28 mouse cellular contexts compared by ENCODE assay signal in the genomic region with DNA sequence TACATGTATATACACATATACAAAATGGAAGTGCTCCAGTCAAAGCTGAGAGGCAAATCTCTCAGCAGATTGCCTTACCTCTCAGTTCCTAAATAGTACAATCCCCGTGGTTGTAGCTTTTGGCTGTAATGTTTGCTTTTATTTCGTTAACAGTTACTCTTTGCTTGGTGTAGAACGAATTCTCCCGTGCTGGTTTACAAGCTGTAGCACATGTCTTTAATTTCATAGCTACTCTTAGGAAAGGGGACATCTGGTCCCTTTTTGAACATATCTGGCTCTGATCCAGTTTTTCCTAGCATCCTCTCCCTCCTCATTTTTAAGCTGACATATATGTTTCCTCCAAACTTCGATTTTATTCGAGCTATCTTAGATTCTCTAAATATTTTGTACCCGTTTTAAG.
DNase-seq lines count a peak whose midpoint lies in the region; ATAC-seq and TF ChIP-seq lines count a peak whose summit lies in the region.
"Had no signal": no experiment of that assay in that cellular context is flagged by ENCODE, and none has a peak within 500 bp of the region (broad histone marks: within the 10 kb centered on the region; RNA-seq: fewer than 3 reads in every experiment).

No protein-coding gene starts in this region.

- H3K4me2 ChIP-seq in forebrain, embryonic 14.5 days (ENCODE audit: low read length), result no peak overlapping the region
- no peak overlapping the region for H3K4me2 ChIP-seq in forebrain, embryonic 11.5 days (ENCODE audit: low read depth, low read length, severe bottlenecking)
- no peak overlapping the region for H3K4me2 ChIP-seq in limb, embryonic 12.5 days
- H3K4me2 ChIP-seq in limb, embryonic 14.5 days (replicated peaks; ENCODE audit: low read depth, low read length, severe bottlenecking), result no peak overlapping the region
- H3K4me2 ChIP-seq: embryonic facial prominence, embryonic 13.5 days; forebrain, embryonic 12.5 days; heart, embryonic 13.5 days; hindbrain, embryonic 14.5 days had no signal

- peak; percentile 55 for DNase-seq in forebrain, embryonic 14.5 days (ENCODE audit: low spot score)
- no peak for DNase-seq in forebrain, embryonic 11.5 days (ENCODE audit: low spot score)
- DNase-seq in limb, embryonic 10.5 days (ENCODE audit: low spot score), result no peak
- DNase-seq in brain, embryonic 14.5 days (ENCODE audit: low read depth), result peak; percentile 33
- peak; percentile 66 for DNase-seq in limb, embryonic 14.5 days (ENCODE audit: low spot score)
- no peak for DNase-seq in thymus, postnatal 0 days (ENCODE audit: low spot score)
- DNase-seq: adrenal gland, postnatal 10 days; B cell, adult 2 months; cerebellum, adult 18-20 months; cerebellum, adult 9-10 months; cerebellum, postnatal 14 days; gastrocnemius, postnatal 10 days; gastrocnemius, postnatal 36 days; heart, adult 2 months; heart, postnatal 14 days; heart, postnatal 4 days had no signal

- no peaks in the 10 kb centered on the region for H3K36me3 ChIP-seq in forebrain, embryonic 14.5 days (ENCODE audit: control insufficient read depth, insufficient read depth, low read length)
- no peaks in the 10 kb centered on the region for H3K36me3 ChIP-seq in forebrain, embryonic 11.5 days (ENCODE audit: control insufficient read depth, insufficient read depth, low read length)
- no peaks in the 10 kb centered on the region for H3K36me3 ChIP-seq in limb, embryonic 12.5 days
- H3K36me3 ChIP-seq in limb, embryonic 10.5 days, result no peaks in the 10 kb centered on the region
- H3K36me3 ChIP-seq in limb, embryonic 14.5 days (ENCODE audit: control insufficient read depth, insufficient read depth, low read length), result no peaks in the 10 kb centered on the region
- H3K36me3 ChIP-seq: embryonic facial prominence, embryonic 13.5 days; forebrain, embryonic 12.5 days; heart, embryonic 10.5 days; heart, embryonic 13.5 days had no signal

- H3K27me3 ChIP-seq in forebrain, embryonic 14.5 days (replicated peaks; ENCODE audit: control insufficient read depth, insufficient read depth, low read length), result no peaks in the 10 kb centered on the region
- H3K27me3 ChIP-seq in forebrain, embryonic 11.5 days (ENCODE audit: control insufficient read depth, insufficient read depth, low read length), result no peaks in the 10 kb centered on the region
- no peaks in the 10 kb centered on the region for H3K27me3 ChIP-seq in limb, embryonic 12.5 days
- H3K27me3 ChIP-seq in limb, embryonic 10.5 days (ENCODE audit: low read depth, poor library complexity, severe bottlenecking), result no peaks in the 10 kb centered on the region
- H3K27me3 ChIP-seq in limb, embryonic 14.5 days (ENCODE audit: control insufficient read depth, insufficient read depth, low read length), result no peaks in the 10 kb centered on the region
- H3K27me3 ChIP-seq: CH12.LX; embryonic facial prominence, embryonic 13.5 days; forebrain, embryonic 12.5 days; heart, embryonic 13.5 days; Patski had no signal

- H3K9ac ChIP-seq in forebrain, embryonic 14.5 days (ENCODE audit: low read length), result no peak overlapping the region
- no peak overlapping the region for H3K9ac ChIP-seq in forebrain, embryonic 11.5 days (ENCODE audit: low read length)
- no peak overlapping the region for H3K9ac ChIP-seq in limb, embryonic 12.5 days (replicated peaks)
- H3K9ac ChIP-seq in limb, embryonic 14.5 days (ENCODE audit: low read depth, low read length, severe bottlenecking), result no peak overlapping the region
- H3K9ac ChIP-seq: embryonic facial prominence, embryonic 13.5 days; forebrain, embryonic 12.5 days; heart, embryonic 13.5 days; hindbrain, embryonic 14.5 days had no signal

- H3K9me3 ChIP-seq in forebrain, embryonic 14.5 days (replicated peaks; ENCODE audit: control insufficient read depth, low read length), result no peaks in the 10 kb centered on the region
- H3K9me3 ChIP-seq in forebrain, embryonic 11.5 days (ENCODE audit: control insufficient read depth, low read length), result no peaks in the 10 kb centered on the region
- no peaks in the 10 kb centered on the region for H3K9me3 ChIP-seq in limb, embryonic 12.5 days
- no peaks in the 10 kb centered on the region for H3K9me3 ChIP-seq in limb, embryonic 10.5 days (replicated peaks)
- no peaks in the 10 kb centered on the region for H3K9me3 ChIP-seq in limb, embryonic 14.5 days (ENCODE audit: control insufficient read depth, low read length)
- H3K9me3 ChIP-seq: embryonic facial prominence, embryonic 13.5 days; forebrain, embryonic 12.5 days; G1E; heart, embryonic 10.5 days; heart, embryonic 13.5 days had no signal

- TF ChIP-seq POLR2A in brain, embryonic 14.5 days (IDR thresholded peaks at IDR 0.05; ENCODE audit: borderline replicate concordance, extremely low read depth, insufficient read depth, insufficient read length, poor library complexity, severe bottlenecking), result no peak
- TF ChIP-seq POLR2A in limb, embryonic 14.5 days (IDR thresholded peaks at IDR 0.05; ENCODE audit: borderline replicate concordance, extremely low read depth, insufficient read depth, insufficient read length), result no peak

- no peak overlapping the region for H3K27ac ChIP-seq in forebrain, embryonic 14.5 days (ENCODE audit: low read depth, low read length)
- H3K27ac ChIP-seq in forebrain, embryonic 11.5 days (ENCODE audit: low read depth, low read length), result no peak overlapping the region
- H3K27ac ChIP-seq in limb, embryonic 12.5 days, result no peak overlapping the region
- H3K27ac ChIP-seq in limb, embryonic 10.5 days, result no peak overlapping the region
- H3K27ac ChIP-seq in limb, embryonic 14.5 days (replicated peaks; ENCODE audit: low read depth, low read length), result no peak overlapping the region
- H3K27ac ChIP-seq: embryonic facial prominence, embryonic 13.5 days; forebrain, embryonic 12.5 days; heart, adult 2 months; heart, embryonic 10.5 days; heart, embryonic 13.5 days; hindbrain, embryonic 14.5 days; hindbrain, postnatal 0 days had no signal

- TF ChIP-seq CTCF in brain, embryonic 14.5 days (IDR thresholded peaks at IDR 0.05; ENCODE audit: borderline replicate concordance, extremely low read depth, insufficient read depth, insufficient read length), result no peak

- H3K4me1 ChIP-seq in forebrain, embryonic 14.5 days (ENCODE audit: control insufficient read depth, insufficient read depth, low read length), result no peaks in the 10 kb centered on the region
- H3K4me1 ChIP-seq in forebrain, embryonic 11.5 days (replicated peaks; ENCODE audit: control insufficient read depth, insufficient read depth, low read length), result no peaks in the 10 kb centered on the region
- peaks cover 12% of the 10 kb centered on the region for H3K4me1 ChIP-seq in limb, embryonic 12.5 days (replicated peaks)
- H3K4me1 ChIP-seq in limb, embryonic 10.5 days, result no peaks in the 10 kb centered on the region
- H3K4me1 ChIP-seq in limb, embryonic 14.5 days (ENCODE audit: control insufficient read depth, insufficient read depth, low read length), result peaks cover 11% of the 10 kb centered on the region
- H3K4me1 ChIP-seq: forebrain, embryonic 12.5 days; heart, embryonic 10.5 days; heart, embryonic 13.5 days had no signal

- no peak for ATAC-seq in forebrain, embryonic 14.5 days
- ATAC-seq in forebrain, embryonic 11.5 days (replicated peaks; ENCODE audit: low FRiP score), result no peak
- peak; percentile 48; the same call in 1 of the 2 replicates for ATAC-seq in limb, embryonic 12.5 days (ENCODE audit: insufficient number of reproducible peaks, insufficient read depth, low FRiP score, low TSS enrichment, low read depth)
- peak; percentile 26; the same call in 1 of the 2 replicates for ATAC-seq in limb, embryonic 14.5 days (ENCODE audit: low FRiP score, low read depth)
- ATAC-seq: hindbrain, postnatal 0 days; inflammation-experienced regulatory T-cells, adult 6 months; intestine, embryonic 16.5 days; Patski had no signal

- 80% methylated on average over 7 of the region's 7 CpGs for WGBS in forebrain, embryonic 14.5 days
- 83% methylated on average over 7 of the region's 7 CpGs for WGBS in forebrain, embryonic 11.5 days
- WGBS in limb, embryonic 12.5 days, result 42% methylated on average over 7 of the region's 7 CpGs
- WGBS in limb, embryonic 10.5 days, result 76% methylated on average over 7 of the region's 7 CpGs
- 23% methylated on average over 7 of the region's 7 CpGs for WGBS in limb, embryonic 14.5 days

- H3K4me3 ChIP-seq in forebrain, embryonic 14.5 days (ENCODE audit: low read depth, low read length), result no peak overlapping the region
- H3K4me3 ChIP-seq in forebrain, embryonic 11.5 days (ENCODE audit: low read depth, low read length), result no peak overlapping the region
- no peak overlapping the region for H3K4me3 ChIP-seq in limb, embryonic 12.5 days (replicated peaks)
- H3K4me3 ChIP-seq in limb, embryonic 10.5 days, result no peak overlapping the region
- no peak overlapping the region for H3K4me3 ChIP-seq in limb, embryonic 14.5 days (replicated peaks; ENCODE audit: low read length)
- H3K4me3 ChIP-seq: embryonic facial prominence, embryonic 13.5 days; forebrain, embryonic 12.5 days; heart, adult 2 months; heart, embryonic 10.5 days; heart, embryonic 13.5 days had no signal

Comparison
In these comparisons a context has a peak if more than half of its experiments do, and no peak if none do; other contexts are left out.
1. DNase-seq: peak in forebrain, embryonic 14.5 days (single experiment), brain, embryonic 14.5 days (single experiment) and limb, embryonic 14.5 days (single experiment); none in forebrain, embryonic 11.5 days (single experiment), limb, embryonic 10.5 days (single experiment) and thymus, postnatal 0 days (single experiment).
2. ATAC-seq: peak in limb, embryonic 12.5 days (single experiment) and limb, embryonic 14.5 days (single experiment); none in forebrain, embryonic 14.5 days (single experiment) and forebrain, embryonic 11.5 days (single experiment).